Mouse (Mus musculus): ENCODE measurements around the gene Spsb2. TPM values are rescaled to one million over a fixed set of nuclear protein-coding genes. Genes with fewer than 3 reads are reported as not detected.

The Spsb2 gene
- polyA plus RNA-seq, 1 experiment from 2014 or later: 8.4 TPM

DNA sequence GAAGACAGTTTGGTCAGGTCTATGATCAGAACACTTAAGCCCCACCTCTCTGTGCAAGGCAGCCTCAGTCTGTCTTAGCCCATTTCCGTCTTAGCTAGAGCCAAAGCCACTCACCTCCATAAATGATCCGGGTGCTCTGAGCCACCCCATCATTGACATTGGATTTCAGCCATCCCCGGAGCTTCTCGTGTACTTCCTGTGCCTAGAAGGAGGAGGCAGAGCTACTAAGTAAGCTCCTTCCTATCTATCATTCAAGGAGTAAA lies 2.9 kb downstream of the Spsb2 start:
- H3K4me3 ChIP-seq (ENCODE audit: low read depth, low read length): no peak overlapping the region

DNA sequence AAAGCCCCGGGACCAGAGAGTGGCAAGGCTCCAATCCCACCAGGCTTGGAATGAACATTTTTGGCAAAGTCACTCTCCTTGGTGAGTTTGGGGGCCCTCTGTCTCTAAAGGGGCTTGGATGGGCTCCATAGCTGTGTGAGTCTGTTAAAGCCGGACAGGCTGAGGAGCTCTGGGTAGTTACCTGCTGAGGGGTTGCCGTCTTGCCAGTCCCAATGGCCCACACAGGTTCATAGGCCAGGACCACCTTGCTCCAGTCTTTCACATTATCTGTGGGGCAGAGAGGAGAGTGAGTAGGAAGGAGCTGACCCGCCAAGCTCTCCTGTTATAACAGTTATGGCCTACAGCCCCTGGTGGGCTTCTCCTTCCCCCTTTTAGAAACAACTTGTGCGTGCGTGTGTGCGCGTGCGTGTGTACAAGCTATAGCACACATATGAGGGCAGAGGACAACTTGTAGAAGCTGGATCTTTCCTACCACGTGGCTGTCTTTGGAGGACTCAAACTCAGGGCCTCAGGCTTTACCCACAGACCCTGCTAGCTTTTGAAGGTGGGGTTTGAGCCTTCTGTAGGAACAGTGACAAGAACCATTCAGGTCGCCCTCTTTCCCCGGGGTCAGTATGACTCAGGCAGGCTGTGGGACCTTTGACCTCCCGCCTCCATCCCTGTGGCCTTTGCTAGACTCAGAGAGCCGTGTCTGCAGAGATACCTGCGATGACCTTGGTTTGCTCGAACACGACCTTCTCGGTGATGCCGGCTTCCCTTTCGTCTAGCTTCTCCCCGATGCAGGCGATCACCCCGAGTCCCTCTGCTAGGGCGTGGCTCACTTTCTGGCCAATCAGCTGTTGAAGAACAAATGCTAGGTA lies 3.5 kb downstream of the Spsb2 start:
- whole genome bisulfite sequencing: 87% methylated on average over 24 of the region's 24 CpGs
- Histone ChIP-seq H3K27me3 (ENCODE audit: control insufficient read depth, insufficient read depth, low read length) (no peaks in the 10 kb centered on the region), H3K4me1 (replicated peaks; ENCODE audit: control insufficient read depth, insufficient read depth, low read length) (peaks cover 21% of the 10 kb centered on the region), H3K4me2 (ENCODE audit: low read depth, low read length, severe bottlenecking) (peak overlapping the region; percentile 42), H3K27ac (ENCODE audit: low read depth, low read length) (no peak overlapping the region), H3K36me3 (ENCODE audit: control insufficient read depth, insufficient read depth, low read length) (peaks cover 11% of the 10 kb centered on the region; the same call in 1 of the 2 replicates), H3K9ac (ENCODE audit: low read length) (no peak overlapping the region; the same call in 1 of the 2 replicates), H3K4me3 (ENCODE audit: low read depth, low read length) (peak overlapping the region; percentile 76), H3K9me3 (ENCODE audit: control insufficient read depth, low read length) (no peaks in the 10 kb centered on the region)
- no peak for ATAC-seq (replicated peaks; ENCODE audit: low FRiP score)
- no peak for DNase-seq (ENCODE audit: low spot score)

More for the DNA sequence above, 2.9 kb downstream of the Spsb2 start:
- WGBS: 90% methylated on average over 4 of the region's 4 CpGs
- Histone ChIP-seq H3K4me2 (ENCODE audit: low read depth, low read length, severe bottlenecking) (no peak overlapping the region), H3K36me3 (ENCODE audit: control insufficient read depth, insufficient read depth, low read length) (peaks cover 11% of the 10 kb centered on the region; the same call in 1 of the 2 replicates), H3K9ac (ENCODE audit: low read length) (no peak overlapping the region), H3K4me1 (replicated peaks; ENCODE audit: control insufficient read depth, insufficient read depth, low read length) (peaks cover 21% of the 10 kb centered on the region), H3K27me3 (ENCODE audit: control insufficient read depth, insufficient read depth, low read length) (no peaks in the 10 kb centered on the region), H3K27ac (ENCODE audit: low read depth, low read length) (no peak overlapping the region), H3K9me3 (ENCODE audit: control insufficient read depth, low read length) (no peaks in the 10 kb centered on the region)
- ATAC-seq (replicated peaks; ENCODE audit: low FRiP score) (no peak), DNase-seq (ENCODE audit: low spot score) (no peak)

DNA sequence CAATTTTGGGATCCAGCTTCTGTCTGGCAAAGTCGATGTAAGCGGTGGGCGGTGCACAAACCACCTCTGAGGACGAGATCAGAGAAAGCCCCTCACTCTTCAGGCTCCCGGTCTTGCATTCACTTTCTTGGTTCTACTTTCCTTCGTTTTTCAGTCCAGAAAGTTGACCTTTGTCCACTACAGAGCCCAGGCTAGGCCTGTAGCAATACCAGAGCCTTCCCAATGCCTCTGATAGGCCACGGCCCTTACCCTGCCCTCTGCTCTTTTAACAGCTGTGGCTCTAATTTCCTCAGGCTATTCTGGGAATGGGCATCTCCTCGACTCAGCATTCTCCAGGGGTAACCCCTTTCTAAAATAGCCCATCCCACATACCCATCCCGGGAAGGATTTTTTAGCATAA lies 4.4 kb downstream of the Spsb2 start:
- Histone ChIP-seq H3K4me1 (replicated peaks; ENCODE audit: control insufficient read depth, insufficient read depth, low read length) (peaks cover 21% of the 10 kb centered on the region), H3K4me2 (ENCODE audit: low read depth, low read length, severe bottlenecking) (peak overlapping the region; percentile 42), H3K4me3 (ENCODE audit: low read depth, low read length) (peak overlapping the region; percentile 76), H3K36me3 (ENCODE audit: control insufficient read depth, insufficient read depth, low read length) (peaks cover 16% of the 10 kb centered on the region; the same call in 1 of the 2 replicates), H3K27ac (ENCODE audit: low read depth, low read length) (peak overlapping the region; percentile 85), H3K9me3 (ENCODE audit: control insufficient read depth, low read length) (no peaks in the 10 kb centered on the region), H3K9ac (ENCODE audit: low read length) (peak overlapping the region; percentile 89), H3K27me3 (ENCODE audit: control insufficient read depth, insufficient read depth, low read length) (no peaks in the 10 kb centered on the region)
- DNase-seq (ENCODE audit: low spot score) (no peak), ATAC-seq (replicated peaks; ENCODE audit: low FRiP score) (no peak)
- WGBS: 20% methylated on average over 9 of the region's 9 CpGs

DNA sequence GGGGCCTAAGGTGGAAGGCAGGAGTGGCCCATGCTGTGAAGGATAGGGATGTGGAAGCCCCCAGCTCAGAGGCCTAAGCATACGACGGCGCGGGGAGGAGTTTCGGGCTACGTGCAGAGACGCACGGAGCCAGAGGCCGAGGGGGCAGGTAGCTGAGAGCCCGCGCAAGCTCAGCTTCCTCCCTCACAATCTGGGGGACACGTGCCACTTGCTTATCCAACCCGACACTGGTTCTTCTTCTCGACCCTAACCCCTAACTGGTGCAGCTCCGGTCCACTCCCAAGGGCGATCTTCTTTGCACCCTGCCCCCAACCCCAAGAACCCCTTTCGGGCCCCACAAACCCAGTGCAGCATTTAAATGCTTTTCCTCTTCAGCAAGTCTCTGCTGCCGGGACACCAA lies 5.0 kb downstream of the Spsb2 start:
- peak; percentile 88 for DNase-seq (ENCODE audit: low spot score)
- Histone ChIP-seq H3K27me3 (ENCODE audit: control insufficient read depth, insufficient read depth, low read length) (no peaks in the 10 kb centered on the region), H3K4me3 (ENCODE audit: low read depth, low read length) (peak overlapping the region; percentile 76), H3K27ac (ENCODE audit: low read depth, low read length) (peak overlapping the region; percentile 85), H3K4me2 (ENCODE audit: low read depth, low read length, severe bottlenecking) (peak overlapping the region; percentile 42), H3K36me3 (ENCODE audit: control insufficient read depth, insufficient read depth, low read length) (peaks cover 16% of the 10 kb centered on the region; the same call in 1 of the 2 replicates), H3K9ac (ENCODE audit: low read length) (peak overlapping the region; percentile 89), H3K4me1 (replicated peaks; ENCODE audit: control insufficient read depth, insufficient read depth, low read length) (peaks cover 21% of the 10 kb centered on the region), H3K9me3 (ENCODE audit: control insufficient read depth, low read length) (no peaks in the 10 kb centered on the region)
- WGBS: under 1% methylated on average over 18 of the region's 18 CpGs
- peak; percentile 68 for ATAC-seq (replicated peaks; ENCODE audit: low FRiP score)

DNA sequence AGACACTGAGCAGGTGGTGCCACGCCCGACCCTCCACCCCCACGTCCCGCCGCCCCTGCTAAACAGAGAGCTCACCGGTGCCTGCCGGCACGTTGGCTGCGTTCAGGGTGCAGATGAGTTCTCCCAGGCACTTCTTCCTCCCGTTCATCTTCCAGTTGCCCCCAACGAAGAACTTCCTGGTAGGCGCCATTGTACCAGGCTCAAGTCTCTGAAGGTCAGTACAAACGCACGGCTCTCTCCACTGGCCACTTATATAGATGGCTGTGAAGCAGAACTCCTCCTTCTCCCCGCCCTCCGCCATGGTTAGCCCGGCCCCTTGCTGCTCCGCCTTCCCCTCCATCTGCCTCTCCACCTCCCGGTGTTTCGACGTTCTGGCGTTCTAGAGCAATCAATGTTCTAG lies 5.5 kb downstream of the Spsb2 start, which contains the start of gene Tpi1:
Tpi1 (minus strand) TSS at position 364 of the 400 bp plus-strand sequence.
- DNase-seq (ENCODE audit: low spot score) (peak; percentile 93), ATAC-seq (replicated peaks; ENCODE audit: low FRiP score) (peak; percentile 87)
- no peaks in the 10 kb centered on the region for H3K9me3 ChIP-seq (ENCODE audit: control insufficient read depth, low read length)
- H3K4me3 ChIP-seq (ENCODE audit: low read depth, low read length): peak within 1 kb of the TSS; percentile 76
- H3K27me3 ChIP-seq (ENCODE audit: control insufficient read depth, insufficient read depth, low read length): no peaks in the 10 kb centered on the region
- H3K9ac ChIP-seq (ENCODE audit: low read length): peak within 1 kb of the TSS; percentile 89
- WGBS: 0% methylated on average over 22 of the region's 22 CpGs
- H3K4me2 ChIP-seq (ENCODE audit: low read depth, low read length, severe bottlenecking): peak within 1 kb of the TSS; percentile 42
- peaks cover 16% of the 10 kb centered on the region; the same call in 1 of the 2 replicates for H3K36me3 ChIP-seq (ENCODE audit: control insufficient read depth, insufficient read depth, low read length)
- H3K27ac ChIP-seq (ENCODE audit: low read depth, low read length): peak within 1 kb of the TSS; percentile 85
- H3K4me1 ChIP-seq (replicated peaks; ENCODE audit: control insufficient read depth, insufficient read depth, low read length): peaks cover 21% of the 10 kb centered on the region

DNA sequence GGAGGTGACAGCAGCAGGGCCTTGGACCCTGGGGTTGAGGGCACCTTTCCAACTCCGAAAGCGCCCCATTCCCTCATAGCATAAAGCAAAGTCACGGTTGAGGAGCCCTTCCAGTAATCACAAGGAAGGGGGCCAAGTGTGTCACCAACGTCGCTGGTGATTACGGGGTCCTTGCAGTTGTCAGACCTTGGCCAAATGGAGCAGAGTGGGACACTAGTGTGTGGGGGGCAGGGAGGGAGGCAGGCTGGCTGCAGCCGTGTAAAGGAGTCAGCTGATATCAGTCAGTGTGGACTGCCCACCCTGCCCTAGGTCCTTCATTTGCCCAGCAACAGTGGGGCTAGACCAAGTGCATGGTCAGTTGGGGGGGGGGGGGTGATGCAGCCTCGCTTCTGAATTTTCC lies 6.0 kb downstream of the Spsb2 start:
- peaks cover 17% of the 10 kb centered on the region for H3K4me1 ChIP-seq (replicated peaks; ENCODE audit: control insufficient read depth, insufficient read depth, low read length)
- ATAC-seq (replicated peaks; ENCODE audit: low FRiP score) (peak; percentile 34), DNase-seq (ENCODE audit: low spot score) (no peak)
- 56% methylated on average over 8 of the region's 8 CpGs for WGBS
- peak overlapping the region; percentile 76 for H3K4me3 ChIP-seq (ENCODE audit: low read depth, low read length)
- no peak overlapping the region; the same call in 1 of the 2 replicates for H3K9ac ChIP-seq (ENCODE audit: low read length)
- no peaks in the 10 kb centered on the region for H3K9me3 ChIP-seq (ENCODE audit: control insufficient read depth, low read length)
- H3K27ac ChIP-seq (ENCODE audit: low read depth, low read length): 0 out of 2 replicates have a peak overlapping the region, but pooled peaks have one; percentile 48
- no peaks in the 10 kb centered on the region for H3K27me3 ChIP-seq (ENCODE audit: control insufficient read depth, insufficient read depth, low read length)
- peak overlapping the region; percentile 42; the same call in 1 of the 2 replicates for H3K4me2 ChIP-seq (ENCODE audit: low read depth, low read length, severe bottlenecking)
- peaks cover 18% of the 10 kb centered on the region; the same call in 1 of the 2 replicates for H3K36me3 ChIP-seq (ENCODE audit: control insufficient read depth, insufficient read depth, low read length)

DNA sequence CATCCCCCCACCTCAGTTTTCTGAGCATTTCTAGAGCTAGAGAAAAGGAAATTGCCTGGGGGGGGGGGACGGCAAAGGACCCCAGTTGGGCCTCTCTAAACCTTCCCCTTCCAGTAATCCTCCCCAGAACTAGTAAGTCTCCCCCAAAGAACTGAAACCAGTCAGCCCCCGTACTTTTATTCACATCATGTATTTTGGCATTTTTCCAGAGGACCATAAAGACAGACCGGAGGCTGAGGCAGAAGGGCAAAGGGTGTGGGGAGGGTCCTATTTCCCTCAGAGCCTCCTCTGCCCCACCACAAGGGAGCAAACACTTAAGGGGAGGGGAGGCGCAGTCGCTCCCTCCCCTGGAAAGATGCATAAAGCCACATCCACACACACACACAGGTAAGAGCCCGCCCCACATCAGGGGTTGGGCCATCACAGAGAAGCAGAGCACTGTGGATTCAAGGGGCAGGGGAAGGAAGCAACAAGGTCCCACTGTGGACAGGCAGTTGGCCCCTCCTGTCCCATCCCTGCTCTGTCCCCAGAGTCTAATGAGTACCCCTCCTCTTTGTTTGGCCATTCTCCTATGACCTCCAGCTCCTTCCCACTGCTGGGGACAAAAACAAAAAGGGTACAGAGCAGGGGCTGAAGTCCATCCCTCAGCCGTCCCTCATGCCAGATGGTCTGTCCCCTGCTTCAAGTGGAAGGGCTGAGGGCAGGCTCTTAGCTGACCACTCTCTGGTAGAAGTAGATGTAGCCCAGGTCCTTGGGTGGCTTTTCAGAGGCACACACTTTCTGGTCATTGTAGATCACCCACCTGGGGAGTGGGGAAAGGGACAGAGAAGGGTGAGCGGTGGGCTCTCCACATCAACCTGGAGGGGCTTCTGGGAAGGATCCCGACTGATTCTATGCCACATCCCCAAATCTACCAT lies 6.7 kb downstream of the Spsb2 start:
- no peaks in the 10 kb centered on the region for H3K27me3 ChIP-seq (ENCODE audit: control insufficient read depth, insufficient read depth, low read length)
- 76% methylated on average over 9 of the region's 9 CpGs for WGBS
- H3K4me3 ChIP-seq (ENCODE audit: low read depth, low read length): no peak overlapping the region
- H3K9me3 ChIP-seq (ENCODE audit: control insufficient read depth, low read length): no peaks in the 10 kb centered on the region
- no peak for DNase-seq (ENCODE audit: low spot score)
- H3K27ac ChIP-seq (ENCODE audit: low read depth, low read length): no peak overlapping the region
- H3K4me1 ChIP-seq (replicated peaks; ENCODE audit: control insufficient read depth, insufficient read depth, low read length): peaks cover 10% of the 10 kb centered on the region; the same call in 1 of the 2 replicates
- no peak for ATAC-seq (replicated peaks; ENCODE audit: low FRiP score)
- no peak overlapping the region for H3K9ac ChIP-seq (ENCODE audit: low read length)
- H3K4me2 ChIP-seq (ENCODE audit: low read depth, low read length, severe bottlenecking): no peak overlapping the region
- peaks cover 24% of the 10 kb centered on the region; the same call in 1 of the 2 replicates for H3K36me3 ChIP-seq (ENCODE audit: control insufficient read depth, insufficient read depth, low read length)

DNA sequence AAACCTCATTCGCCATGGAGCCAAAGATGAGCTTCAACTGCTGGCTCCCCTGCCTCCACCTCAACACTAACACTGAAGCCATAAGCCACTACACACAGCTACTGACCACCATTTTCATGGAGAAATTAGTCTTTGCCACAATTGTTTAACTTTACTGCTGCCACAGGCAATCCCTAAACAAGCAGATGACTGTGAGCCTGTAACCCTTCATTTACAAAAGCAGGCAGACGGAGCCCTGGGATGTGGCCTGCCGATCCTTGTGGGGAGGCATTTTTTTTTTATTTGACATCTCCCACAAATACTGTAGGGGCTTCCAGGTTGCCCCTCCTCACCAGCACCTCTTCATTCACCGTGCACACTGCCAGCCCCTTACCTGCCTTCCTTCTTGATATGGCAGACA lies 8.2 kb downstream of the Spsb2 start:
- Histone ChIP-seq H3K9me3 (ENCODE audit: control insufficient read depth, low read length) (no peaks in the 10 kb centered on the region), H3K27ac (ENCODE audit: low read depth, low read length) (no peak overlapping the region), H3K4me2 (ENCODE audit: low read depth, low read length, severe bottlenecking) (no peak overlapping the region), H3K27me3 (ENCODE audit: control insufficient read depth, insufficient read depth, low read length) (no peaks in the 10 kb centered on the region), H3K9ac (ENCODE audit: low read length) (no peak overlapping the region), H3K36me3 (ENCODE audit: control insufficient read depth, insufficient read depth, low read length) (peaks cover 29% of the 10 kb centered on the region; the same call in 1 of the 2 replicates), H3K4me3 (ENCODE audit: low read depth, low read length) (no peak overlapping the region), H3K4me1 (replicated peaks; ENCODE audit: control insufficient read depth, insufficient read depth, low read length) (peaks cover 10% of the 10 kb centered on the region; the same call in 1 of the 2 replicates)
- WGBS: 94% methylated on average over 4 of the region's 4 CpGs
- ATAC-seq (replicated peaks; ENCODE audit: low FRiP score) (no peak), DNase-seq (ENCODE audit: low spot score) (no peak)

Data from forebrain, embryonic 11.5 days (tissue).